Mouse (Mus musculus): ENCODE measurements around the gene Itgb5. TPM values are rescaled to one million over a fixed set of nuclear protein-coding genes. Genes with fewer than 3 reads are reported as not detected.

The Itgb5 gene
- polyA plus RNA-seq, 1 experiment from 2014 or later, result 67.1 TPM

DNA sequence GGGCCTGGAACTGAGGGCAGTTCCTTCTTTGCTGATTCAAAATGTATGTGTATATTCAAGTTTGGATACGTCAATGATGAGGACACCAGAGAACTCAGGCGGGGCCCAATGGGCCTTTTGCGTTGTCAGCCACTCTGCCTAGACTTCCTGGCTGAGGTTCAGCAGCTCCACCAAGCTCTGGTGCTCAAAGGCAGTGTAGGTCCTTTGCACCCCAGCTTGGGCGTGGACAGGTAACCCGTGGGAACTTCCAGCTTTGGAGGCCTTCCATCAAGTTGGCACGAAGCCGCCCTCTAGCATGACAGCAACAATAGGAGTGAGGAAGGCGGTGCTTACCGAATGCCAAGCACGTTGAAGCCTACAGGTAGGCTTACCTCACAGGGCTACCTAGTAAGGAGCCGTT, 103.9 kb downstream of the Itgb5 start:
- H3K4me3 ChIP-seq, result no peak overlapping the region
- no peak for DNase-seq (ENCODE audit: low spot score)
- H3K4me1 ChIP-seq, result peaks cover 30% of the 10 kb centered on the region
- H3K36me3 ChIP-seq, result peaks cover 48% of the 10 kb centered on the region
- no peaks in the 10 kb centered on the region for H3K27me3 ChIP-seq (ENCODE audit: low read depth, poor library complexity, severe bottlenecking)
- 0 out of 2 replicates have a peak overlapping the region, but pooled peaks have one; percentile 61 for H3K27ac ChIP-seq
- H3K9me3 ChIP-seq (replicated peaks), result no peaks in the 10 kb centered on the region
- WGBS, result 89% methylated on average over 11 of the region's 11 CpGs

GRCm38 (mm10) chr16:33934701-33935406, 105.4 kb downstream of the Itgb5 start:
- H3K27ac ChIP-seq, result peak overlapping the region; percentile 61
- H3K27me3 ChIP-seq (ENCODE audit: low read depth, poor library complexity, severe bottlenecking), result no peaks in the 10 kb centered on the region
- peaks cover 40% of the 10 kb centered on the region for H3K36me3 ChIP-seq
- no peaks in the 10 kb centered on the region for H3K9me3 ChIP-seq (replicated peaks)
- no peak overlapping the region for H3K4me3 ChIP-seq
- WGBS, result 83% methylated on average over 5 of the region's 5 CpGs
- no peak for DNase-seq (ENCODE audit: low spot score)
- peaks cover 44% of the 10 kb centered on the region for H3K4me1 ChIP-seq

GRCm38 (mm10) chr16:33935407-33935785, 105.9 kb downstream of the Itgb5 start:
- 86% methylated on average over 6 of the region's 6 CpGs for WGBS
- no peak for DNase-seq (ENCODE audit: low spot score)
- H3K27ac ChIP-seq, result no peak overlapping the region
- peaks cover 35% of the 10 kb centered on the region for H3K36me3 ChIP-seq
- H3K4me1 ChIP-seq, result peaks cover 49% of the 10 kb centered on the region
- no peaks in the 10 kb centered on the region for H3K9me3 ChIP-seq (replicated peaks)
- no peaks in the 10 kb centered on the region for H3K27me3 ChIP-seq (ENCODE audit: low read depth, poor library complexity, severe bottlenecking)
- no peak overlapping the region for H3K4me3 ChIP-seq

- DNase-seq (ENCODE audit: low spot score), result no peak
- peaks cover 61% of the 10 kb centered on the region for H3K4me1 ChIP-seq
- no peak overlapping the region for H3K27ac ChIP-seq
Measured at GRCm38 (mm10) chr16:33936885-33937284, 107.4 kb downstream of the Itgb5 start.

GRCm38 (mm10) chr16:33937567-33937966, 108.1 kb downstream of the Itgb5 start:
- H3K9me3 ChIP-seq (replicated peaks), result no peaks in the 10 kb centered on the region
- 92% methylated on average over 8 of the region's 8 CpGs for WGBS
- H3K4me3 ChIP-seq, result no peak overlapping the region
- no peaks in the 10 kb centered on the region for H3K27me3 ChIP-seq (ENCODE audit: low read depth, poor library complexity, severe bottlenecking)
- H3K4me1 ChIP-seq, result peaks cover 68% of the 10 kb centered on the region
- H3K27ac ChIP-seq, result no peak overlapping the region
- H3K36me3 ChIP-seq, result peaks cover 34% of the 10 kb centered on the region
- DNase-seq (ENCODE audit: low spot score), result no peak

More at GRCm38 (mm10) chr16:33936885-33937284, 107.4 kb downstream of the Itgb5 start:
- WGBS, result 91% methylated on average over 4 of the region's 4 CpGs
- Histone ChIP-seq H3K9me3 (replicated peaks) (no peaks in the 10 kb centered on the region), H3K4me3 (no peak overlapping the region), H3K27me3 (ENCODE audit: low read depth, poor library complexity, severe bottlenecking) (no peaks in the 10 kb centered on the region), H3K36me3 (peaks cover 38% of the 10 kb centered on the region)

- Histone ChIP-seq H3K4me1 (peaks cover 76% of the 10 kb centered on the region), H3K27ac (peak overlapping the region; percentile 71), H3K36me3 (peaks cover 37% of the 10 kb centered on the region), H3K4me3 (no peak overlapping the region), H3K9me3 (replicated peaks) (no peaks in the 10 kb centered on the region), H3K27me3 (ENCODE audit: low read depth, poor library complexity, severe bottlenecking) (no peaks in the 10 kb centered on the region)
- WGBS, result 71% methylated on average over 12 of the region's 12 CpGs
- no peak for DNase-seq (ENCODE audit: low spot score)
Measured at GRCm38 (mm10) chr16:33938311-33939132, 109.1 kb downstream of the Itgb5 start.

DNA sequence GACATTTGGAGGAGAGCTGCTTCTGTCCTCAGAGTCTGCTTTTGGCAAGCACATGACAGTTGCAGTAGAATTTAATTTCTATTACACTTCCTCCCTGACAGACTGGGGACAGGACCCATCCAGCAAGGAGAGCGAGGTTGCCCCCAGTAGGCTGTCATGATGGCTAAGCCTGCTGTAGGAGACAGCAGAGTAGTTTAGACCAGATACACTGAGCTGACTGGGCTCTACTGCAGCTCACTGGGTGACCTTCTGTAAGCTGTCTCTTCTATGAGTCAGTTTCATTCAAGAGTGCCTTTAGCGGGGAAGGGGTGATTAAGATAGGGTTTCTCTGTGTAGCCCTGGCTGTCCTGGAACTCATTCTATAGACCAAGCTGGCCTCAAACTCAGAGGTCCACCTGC, 109.7 kb downstream of the Itgb5 start:
- WGBS, result 86% methylated on average over 2 of the region's 2 CpGs

DNA sequence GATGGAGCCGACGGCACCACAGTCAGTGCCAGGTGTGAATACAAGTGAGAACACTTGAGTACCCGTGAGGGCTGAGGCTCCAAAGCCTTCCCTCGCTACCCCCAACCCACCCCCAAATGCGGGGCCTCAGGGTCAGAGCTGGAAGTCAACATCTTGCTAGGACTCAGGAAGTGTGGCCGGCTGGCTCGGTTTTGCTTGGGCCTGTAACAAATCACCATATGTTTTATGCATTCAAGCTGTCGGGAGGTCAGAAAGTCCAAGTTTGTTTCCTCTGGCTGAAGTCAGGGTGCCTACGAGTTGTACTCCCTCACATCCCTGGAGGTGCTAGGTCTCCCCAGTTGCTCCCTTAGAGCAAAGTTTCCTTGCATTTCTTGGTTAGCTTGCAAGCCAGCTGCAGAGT, 110.2 kb downstream of the Itgb5 start:
- DNase-seq (ENCODE audit: low spot score), result peak; percentile 55
- Histone ChIP-seq H3K4me3 (no peak overlapping the region), H3K27me3 (ENCODE audit: low read depth, poor library complexity, severe bottlenecking) (no peaks in the 10 kb centered on the region), H3K4me1 (peaks cover 76% of the 10 kb centered on the region), H3K27ac (peak overlapping the region; percentile 71), H3K36me3 (peaks cover 37% of the 10 kb centered on the region), H3K9me3 (replicated peaks) (no peaks in the 10 kb centered on the region)
- WGBS, result 30% methylated on average over 9 of the region's 9 CpGs

More for the DNA sequence above, 109.7 kb downstream of the Itgb5 start:
- Histone ChIP-seq H3K9me3 (replicated peaks) (no peaks in the 10 kb centered on the region), H3K4me1 (peaks cover 76% of the 10 kb centered on the region), H3K27me3 (ENCODE audit: low read depth, poor library complexity, severe bottlenecking) (no peaks in the 10 kb centered on the region), H3K27ac (peak overlapping the region; percentile 71), H3K4me3 (no peak overlapping the region), H3K36me3 (peaks cover 37% of the 10 kb centered on the region)
- no peak for DNase-seq (ENCODE audit: low spot score)

- no peak overlapping the region for H3K4me3 ChIP-seq
- peaks cover 76% of the 10 kb centered on the region for H3K4me1 ChIP-seq
- peaks cover 37% of the 10 kb centered on the region for H3K36me3 ChIP-seq
- no peak for DNase-seq (ENCODE audit: low spot score)
- peak overlapping the region; percentile 71 for H3K27ac ChIP-seq
- H3K27me3 ChIP-seq (ENCODE audit: low read depth, poor library complexity, severe bottlenecking), result no peaks in the 10 kb centered on the region
- no peaks in the 10 kb centered on the region for H3K9me3 ChIP-seq (replicated peaks)
- WGBS, result 87% methylated on average over 5 of the region's 5 CpGs
Measured at GRCm38 (mm10) chr16:33940095-33940494, 110.6 kb downstream of the Itgb5 start.

DNA sequence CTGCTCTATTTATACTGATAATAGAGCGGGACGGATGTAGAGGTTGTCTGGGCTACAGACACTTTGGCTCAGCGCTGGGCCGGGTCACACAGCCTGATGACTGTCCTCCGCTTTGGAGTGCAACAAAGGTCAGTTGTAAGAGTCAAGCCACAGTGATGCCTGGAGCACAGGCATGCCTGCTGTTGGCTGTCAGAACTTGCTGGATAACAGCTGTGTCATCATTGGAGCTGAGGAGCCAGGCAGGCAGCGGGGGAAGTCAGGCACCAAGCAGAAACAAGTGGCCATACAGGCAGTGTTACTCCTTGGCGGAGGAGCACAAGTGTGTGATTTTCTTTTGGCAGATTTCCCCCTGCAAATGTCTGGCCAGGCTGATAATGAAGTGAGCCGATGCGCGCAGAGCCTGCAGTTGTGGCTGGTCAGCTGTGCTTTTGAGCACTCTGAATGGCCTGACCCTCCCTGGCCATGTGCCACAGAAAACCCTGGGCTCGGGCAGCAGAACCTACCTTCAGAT, 111.9 kb downstream of the Itgb5 start:
- Histone ChIP-seq H3K27me3 (ENCODE audit: low read depth, poor library complexity, severe bottlenecking) (no peaks in the 10 kb centered on the region), H3K9me3 (replicated peaks) (no peaks in the 10 kb centered on the region), H3K4me3 (no peak overlapping the region), H3K27ac (peak overlapping the region; percentile 71), H3K4me1 (peaks cover 88% of the 10 kb centered on the region), H3K36me3 (peaks cover 41% of the 10 kb centered on the region)
- no peak for DNase-seq (ENCODE audit: low spot score)
- WGBS, result 76% methylated on average over 11 of the region's 11 CpGs

- DNase-seq (ENCODE audit: low spot score), result peak; percentile 56
- H3K9me3 ChIP-seq (replicated peaks), result no peaks in the 10 kb centered on the region
Measured at GRCm38 (mm10) chr16:33942341-33942740, 112.9 kb downstream of the Itgb5 start.

DNA sequence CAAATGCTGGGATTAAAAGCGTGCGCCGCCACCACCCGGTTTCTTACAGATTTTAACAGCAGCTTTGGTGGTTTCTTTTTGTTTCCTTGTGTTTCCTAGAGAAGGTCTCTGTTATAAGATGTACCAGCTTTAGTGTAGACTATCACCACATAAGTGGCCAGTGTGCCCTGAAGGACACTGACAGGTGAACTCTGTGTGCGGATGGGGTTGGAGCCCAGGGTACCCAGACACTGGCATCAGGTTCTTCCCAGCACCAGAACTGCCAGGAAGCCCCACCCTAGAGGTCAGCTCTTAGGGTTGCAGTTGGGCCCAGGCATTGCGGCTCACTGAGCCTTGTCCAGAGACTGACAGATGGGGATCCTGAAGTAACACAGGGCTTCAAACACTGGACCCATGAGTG, 113.9 kb downstream of the Itgb5 start:
- H3K9me3 ChIP-seq (replicated peaks), result no peaks in the 10 kb centered on the region
- peak overlapping the region; percentile 71; the same call in 1 of the 2 replicates for H3K27ac ChIP-seq
- peaks cover 55% of the 10 kb centered on the region for H3K36me3 ChIP-seq
- H3K27me3 ChIP-seq (ENCODE audit: low read depth, poor library complexity, severe bottlenecking), result no peaks in the 10 kb centered on the region
- no peak overlapping the region for H3K4me3 ChIP-seq
- no peak for DNase-seq (ENCODE audit: low spot score)
- peaks cover 90% of the 10 kb centered on the region for H3K4me1 ChIP-seq
- 93% methylated on average over 6 of the region's 6 CpGs for WGBS

More at GRCm38 (mm10) chr16:33942341-33942740, 112.9 kb downstream of the Itgb5 start:
- Histone ChIP-seq H3K27me3 (ENCODE audit: low read depth, poor library complexity, severe bottlenecking) (no peaks in the 10 kb centered on the region), H3K4me1 (peaks cover 98% of the 10 kb centered on the region), H3K36me3 (peaks cover 47% of the 10 kb centered on the region), H3K27ac (peak overlapping the region; percentile 71), H3K4me3 (no peak overlapping the region)
- 56% methylated on average over 11 of the region's 11 CpGs for WGBS

- Histone ChIP-seq H3K36me3 (peaks cover 62% of the 10 kb centered on the region), H3K4me3 (no peak overlapping the region), H3K4me1 (peaks cover 83% of the 10 kb centered on the region), H3K27me3 (ENCODE audit: low read depth, poor library complexity, severe bottlenecking) (no peaks in the 10 kb centered on the region), H3K27ac (0 out of 2 replicates have a peak overlapping the region, but pooled peaks have one; percentile 30), H3K9me3 (replicated peaks) (no peaks in the 10 kb centered on the region)
- no peak for DNase-seq (ENCODE audit: low spot score)
- WGBS, result 87% methylated on average over 4 of the region's 4 CpGs
Measured at GRCm38 (mm10) chr16:33944126-33944525, 114.7 kb downstream of the Itgb5 start.

Data from limb, embryonic 10.5 days (tissue).